Mouse (Mus musculus) G1E (cell line): ENCODE data around the gene Maml3.

ENCODE experiments used
- CTCF ChIP-seq: IDR thresholded peaks from 2 replicates; pipeline ENCODE4 v1.5.1; 2012; ENCODE audit warnings: low read depth, low read length, inconsistent platforms, mixed read lengths
- GATA1 ChIP-seq: IDR thresholded peaks from 2 replicates; pipeline ENCODE4 v1.6.1; 2012; ENCODE audit warnings: borderline replicate concordance, low read length, inconsistent platforms, mixed read lengths
- TAL1 ChIP-seq: conservative IDR thresholded peaks from 2 replicates; pipeline ENCODE4 v1.6.1; 2012; ENCODE audit warnings: low read depth, low read length, inconsistent platforms, mixed read lengths

DNA sequence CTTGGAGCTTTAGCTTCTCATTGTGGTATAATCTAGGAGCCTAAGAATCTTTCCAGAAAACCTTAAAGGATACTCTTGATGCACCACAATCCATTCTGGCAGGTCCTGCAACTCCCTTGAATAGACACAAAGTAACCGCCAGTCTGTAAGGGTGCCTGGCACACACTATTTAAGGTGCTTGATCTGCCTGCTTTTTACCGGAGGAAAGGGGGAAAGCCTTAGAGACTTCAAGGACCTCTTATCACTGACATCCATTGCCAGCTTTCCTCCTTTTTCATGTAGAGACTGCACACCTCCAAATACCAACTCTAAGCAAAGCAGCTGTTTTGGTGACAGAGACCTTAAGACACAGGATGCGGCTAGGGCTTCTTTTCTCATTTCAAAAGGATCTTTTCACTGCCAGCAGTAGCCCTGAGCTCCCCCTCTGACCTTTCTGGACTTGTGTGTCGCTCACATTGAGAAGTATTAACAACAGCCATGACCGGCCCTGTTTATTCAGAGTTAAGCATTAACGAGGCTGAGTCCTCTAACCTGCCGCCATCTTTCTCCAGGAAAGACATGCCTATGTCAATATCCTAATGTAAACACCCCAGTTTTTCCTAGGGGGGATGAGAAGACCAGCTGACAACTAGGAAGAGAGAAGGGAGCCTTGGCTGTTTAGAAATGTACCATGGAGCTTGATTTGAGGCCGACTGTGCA, 127.1 kb downstream of the Maml3 start:
- TF ChIP-seq CTCF (no peak), GATA1 (no peak), TAL1 (no peak)
